Mouse (Mus musculus) embryonic facial prominence, embryonic 15.5 days (tissue): ENCODE results near the gene Fign. TPM values are rescaled to one million over a fixed set of nuclear protein-coding genes. Genes with fewer than 3 reads are reported as not detected.

ENCODE experiments used
- ATAC-seq: fragments of 200-750 bp; cut with Nextera tagmentation; 2 replicates; pipeline ENCODE4 v1.8.0; 2017; ENCODE audit warnings: low read depth, moderate TSS enrichment; ENCODE audit not compliant: insufficient number of reproducible peaks, low FRiP score, low TSS enrichment
- H3K27ac ChIP-seq: fragments of 300-500 bp; sonication (generic); replicated peaks from 2 replicates; pipeline ENCODE4 v1.5.1; 2015; ENCODE audit warnings: mild to moderate bottlenecking, inconsistent platforms
- H3K27me3 ChIP-seq: fragments of 300-500 bp; sonication (generic); 2 replicates; pipeline ENCODE4 v1.6.1; 2015; ENCODE audit warnings: inconsistent platforms
- H3K36me3 ChIP-seq: fragments of 300-500 bp; sonication (generic); 2 replicates; pipeline ENCODE4 v1.6.1; 2015; ENCODE audit warnings: mild to moderate bottlenecking, inconsistent platforms
- H3K4me1 ChIP-seq: fragments of 300-500 bp; sonication (generic); 2 replicates; pipeline ENCODE4 v1.6.1; 2015; ENCODE audit warnings: inconsistent platforms
- H3K4me2 ChIP-seq: fragments of 300-500 bp; sonication (generic); replicated peaks from 2 replicates; pipeline ENCODE4 v1.6.1; 2015; ENCODE audit warnings: mild to moderate bottlenecking, inconsistent platforms
- H3K4me3 ChIP-seq: fragments of 300-500 bp; sonication (generic); replicated peaks from 2 replicates; pipeline ENCODE4 v1.5.1; 2015; ENCODE audit warnings: mild to moderate bottlenecking, inconsistent platforms
- H3K9ac ChIP-seq: fragments of 300-500 bp; sonication (generic); 2 replicates; pipeline ENCODE4 v1.6.1; 2015; ENCODE audit warnings: inconsistent platforms
- H3K9me3 ChIP-seq: fragments of 300-500 bp; sonication (generic); replicated peaks from 2 replicates; pipeline ENCODE4 v1.6.1; 2016; ENCODE audit warnings: inconsistent platforms
- WGBS: fragments of 180-500 bp; shearing (Covaris S2); methylation state at CpG from one replicate; pipeline ENCODE4 v1.1.7; 2015; 5-methylcytosine and 5-hydroxymethylcytosine counted together
- polyA plus RNA-seq: library from polyadenylated mRNA; unstranded; fragments of >200 nt; fragmentation: Nextera tagmentation; extraction: Ambion mirVana; gene quantifications from 2 replicates; pipeline ENCODE4 v1.2.1, GENCODE M21; 2015

Fign gene
- polyA plus RNA-seq, 1 experiment from 2014 or later, result 4.3 TPM

GRCm38 (mm10) chr2:64093087-64093486 is 4.8 kb downstream of the Fign start:
- Histone ChIP-seq H3K9ac (no peak overlapping the region), H3K27me3 (no peaks in the 10 kb centered on the region), H3K4me2 (no peak overlapping the region), H3K27ac (no peak overlapping the region), H3K4me3 (no peak overlapping the region), H3K9me3 (no peaks in the 10 kb centered on the region), H3K36me3 (no peaks in the 10 kb centered on the region), H3K4me1 (no peaks in the 10 kb centered on the region)
- ATAC-seq, result no peak
- WGBS, result 62% methylated on average over 6 of the region's 6 CpGs

GRCm38 (mm10) chr2:64083853-64084427 is 13.9 kb downstream of the Fign start:
- Histone ChIP-seq H3K4me1 (no peaks in the 10 kb centered on the region), H3K27ac (no peak overlapping the region), H3K9ac (no peak overlapping the region), H3K4me2 (no peak overlapping the region), H3K4me3 (no peak overlapping the region), H3K9me3 (no peaks in the 10 kb centered on the region), H3K36me3 (no peaks in the 10 kb centered on the region), H3K27me3 (no peaks in the 10 kb centered on the region)
- 71% methylated on average over 5 of the region's 5 CpGs for WGBS
- no peak for ATAC-seq

- Histone ChIP-seq H3K4me3 (no peak overlapping the region), H3K4me2 (no peak overlapping the region), H3K4me1 (peaks cover 17% of the 10 kb centered on the region), H3K9me3 (no peaks in the 10 kb centered on the region), H3K9ac (no peak overlapping the region), H3K27me3 (no peaks in the 10 kb centered on the region), H3K27ac (no peak overlapping the region), H3K36me3 (no peaks in the 10 kb centered on the region)
- no peak for ATAC-seq
- 19% methylated on average over 4 of the region's 4 CpGs for WGBS
Observed at GRCm38 (mm10) chr2:64079765-64080164, 18.1 kb downstream of the Fign start.

DNA sequence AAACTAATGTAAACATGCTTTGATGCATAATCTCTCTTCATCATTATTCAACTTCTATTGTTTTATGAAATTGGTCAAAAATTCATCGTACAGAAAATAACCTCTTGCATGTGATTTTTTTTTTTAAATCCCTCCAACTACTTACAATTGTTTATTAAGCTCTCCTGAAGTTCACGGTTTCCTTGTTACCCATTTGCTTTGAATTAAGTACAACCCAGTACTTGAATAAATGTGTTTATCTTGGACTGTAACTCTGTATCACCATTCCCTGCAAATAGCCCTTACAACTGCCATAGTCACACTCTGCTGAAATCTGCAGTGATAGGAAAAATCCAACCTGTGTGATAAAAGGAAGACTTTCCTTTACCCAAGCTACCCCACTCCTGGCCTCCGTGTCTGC is 19.3 kb downstream of the Fign start:
- no peak overlapping the region for H3K4me2 ChIP-seq
- no peak overlapping the region for H3K27ac ChIP-seq
- no peak overlapping the region for H3K4me3 ChIP-seq
- ATAC-seq, result no peak
- no peaks in the 10 kb centered on the region for H3K27me3 ChIP-seq
- no peaks in the 10 kb centered on the region for H3K36me3 ChIP-seq
- H3K9me3 ChIP-seq, result no peaks in the 10 kb centered on the region
- peaks cover 19% of the 10 kb centered on the region for H3K4me1 ChIP-seq
- whole genome bisulfite sequencing, result 45% methylated on average over 3 of the region's 3 CpGs
- no peak overlapping the region for H3K9ac ChIP-seq

GRCm38 (mm10) chr2:64077846-64078245 is 20.0 kb downstream of the Fign start:
- 55% methylated on average over 2 of the region's 2 CpGs for WGBS
- no peak for ATAC-seq
- Histone ChIP-seq H3K9me3 (no peaks in the 10 kb centered on the region), H3K36me3 (no peaks in the 10 kb centered on the region), H3K9ac (no peak overlapping the region), H3K4me3 (no peak overlapping the region), H3K4me2 (no peak overlapping the region), H3K27ac (no peak overlapping the region), H3K4me1 (peaks cover 19% of the 10 kb centered on the region), H3K27me3 (no peaks in the 10 kb centered on the region)

- Histone ChIP-seq H3K27ac (no peak overlapping the region), H3K27me3 (no peaks in the 10 kb centered on the region), H3K9me3 (no peaks in the 10 kb centered on the region), H3K4me3 (no peak overlapping the region), H3K9ac (no peak overlapping the region), H3K4me1 (peaks cover 19% of the 10 kb centered on the region), H3K4me2 (0 out of 2 replicates have a peak overlapping the region, but pooled peaks have one; percentile 34), H3K36me3 (no peaks in the 10 kb centered on the region)
- ATAC-seq, result no peak
- 53% methylated on average over 6 of the region's 6 CpGs for WGBS
Observed at GRCm38 (mm10) chr2:64075873-64076272, 22.0 kb downstream of the Fign start.

GRCm38 (mm10) chr2:64074602-64075389 is 23.0 kb downstream of the Fign start:
- H3K27ac ChIP-seq, result no peak overlapping the region
- H3K4me1 ChIP-seq, result peaks cover 19% of the 10 kb centered on the region
- 24% methylated on average over 17 of the region's 17 CpGs for WGBS
- no peak overlapping the region for H3K9ac ChIP-seq
- no peak for ATAC-seq
- H3K4me3 ChIP-seq, result no peak overlapping the region
- H3K27me3 ChIP-seq, result no peaks in the 10 kb centered on the region
- H3K9me3 ChIP-seq, result no peaks in the 10 kb centered on the region
- H3K4me2 ChIP-seq, result peak overlapping the region; percentile 34
- no peaks in the 10 kb centered on the region for H3K36me3 ChIP-seq

DNA sequence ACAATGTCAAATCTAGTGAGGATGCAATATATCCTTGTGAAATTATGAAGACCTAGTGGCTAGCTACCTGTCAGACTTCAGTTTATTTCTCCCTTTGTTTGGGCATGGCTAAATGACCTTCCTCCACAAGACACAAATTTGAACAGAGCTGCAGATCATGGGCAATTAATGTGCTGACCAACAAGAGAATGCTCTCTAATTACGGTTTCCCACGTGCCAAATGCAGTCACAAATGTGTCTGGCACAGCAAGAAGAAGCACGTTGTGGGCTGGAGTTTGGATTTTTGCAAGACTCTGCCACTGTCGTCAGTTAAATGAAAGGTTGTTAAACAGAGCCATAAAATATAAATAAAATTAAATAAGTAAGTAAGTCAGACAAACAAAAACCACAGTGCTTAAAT is 25.7 kb downstream of the Fign start:
- Histone ChIP-seq H3K36me3 (no peaks in the 10 kb centered on the region), H3K4me3 (no peak overlapping the region), H3K27me3 (no peaks in the 10 kb centered on the region), H3K9me3 (no peaks in the 10 kb centered on the region), H3K4me1 (peaks cover 19% of the 10 kb centered on the region), H3K9ac (no peak overlapping the region), H3K27ac (no peak overlapping the region), H3K4me2 (no peak overlapping the region)
- WGBS, result 63% methylated on average over 4 of the region's 4 CpGs
- ATAC-seq, result no peak

DNA sequence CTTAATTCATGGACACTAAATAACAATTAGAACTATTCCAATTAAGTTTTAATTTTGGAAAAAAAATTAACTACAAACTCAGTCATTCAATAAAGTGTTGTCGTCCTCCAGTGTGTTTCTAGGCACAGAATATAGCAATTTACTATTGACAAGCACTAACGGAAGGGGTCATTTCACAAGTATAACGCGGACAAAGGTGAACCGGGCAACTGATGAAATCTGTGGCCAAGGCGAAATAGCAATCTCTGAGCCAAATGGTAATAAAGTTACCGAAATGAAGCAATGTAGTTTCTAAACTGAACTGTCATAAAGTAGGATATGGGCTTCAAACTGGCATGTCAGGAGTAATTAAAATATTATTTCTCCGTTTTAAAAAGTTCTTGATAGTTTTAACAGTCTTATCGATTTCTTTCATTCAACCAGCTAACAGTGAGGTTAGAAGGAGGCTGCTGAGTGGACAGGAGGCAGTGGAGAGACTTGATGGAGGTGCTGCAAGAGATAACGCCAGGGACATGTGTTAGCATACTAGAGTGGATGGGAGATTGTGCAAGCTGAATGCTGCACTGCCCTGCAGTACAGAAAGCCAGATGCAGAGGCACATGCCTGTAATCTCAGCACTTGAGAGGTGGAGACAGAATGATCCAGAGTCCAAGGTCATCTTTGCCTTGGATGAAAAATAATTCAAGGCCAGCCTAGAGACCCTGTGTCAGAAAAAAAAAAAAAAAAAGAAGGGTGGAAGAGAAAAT is 27.7 kb downstream of the Fign start:
- H3K4me3 ChIP-seq, result no peak overlapping the region
- H3K27ac ChIP-seq, result no peak overlapping the region
- H3K4me2 ChIP-seq, result no peak overlapping the region
- WGBS, result 87% methylated on average over 10 of the region's 10 CpGs
- no peaks in the 10 kb centered on the region for H3K27me3 ChIP-seq
- no peak overlapping the region for H3K9ac ChIP-seq
- no peak for ATAC-seq
- no peaks in the 10 kb centered on the region for H3K36me3 ChIP-seq
- peaks cover 6% of the 10 kb centered on the region for H3K4me1 ChIP-seq
- no peaks in the 10 kb centered on the region for H3K9me3 ChIP-seq

GRCm38 (mm10) chr2:64065511-64065910 is 32.3 kb downstream of the Fign start:
- Histone ChIP-seq H3K9ac (no peak overlapping the region), H3K4me2 (no peak overlapping the region), H3K4me3 (no peak overlapping the region), H3K4me1 (no peaks in the 10 kb centered on the region), H3K27ac (no peak overlapping the region), H3K36me3 (no peaks in the 10 kb centered on the region), H3K27me3 (no peaks in the 10 kb centered on the region), H3K9me3 (no peaks in the 10 kb centered on the region)
- no peak for ATAC-seq
- WGBS, result 58% methylated on average over 4 of the region's 4 CpGs

GRCm38 (mm10) chr2:64059477-64059876 is 38.4 kb downstream of the Fign start:
- Histone ChIP-seq H3K27ac (no peak overlapping the region), H3K9me3 (no peaks in the 10 kb centered on the region), H3K4me1 (no peaks in the 10 kb centered on the region), H3K4me3 (no peak overlapping the region), H3K9ac (no peak overlapping the region), H3K4me2 (no peak overlapping the region), H3K27me3 (no peaks in the 10 kb centered on the region), H3K36me3 (no peaks in the 10 kb centered on the region)
- WGBS, result 86% methylated on average over 5 of the region's 5 CpGs
- ATAC-seq, result no peak
